23 mouse cellular contexts compared by ENCODE assay signal in genomic region chr4:106498471-106498844, GRCm38 (mm10). TPM values are rescaled to one million over a fixed set of nuclear protein-coding genes. Genes with fewer than 3 reads are reported as not detected.
DNase-seq lines count a peak whose midpoint lies in the region; ATAC-seq and TF ChIP-seq lines count a peak whose summit lies in the region.
"Had no signal": no experiment of that assay in that cellular context is flagged by ENCODE, and none has a peak within 500 bp of the region (broad histone marks: within the 10 kb centered on the region; RNA-seq: fewer than 3 reads in every experiment).

No protein-coding gene starts in this region.

- no peak for TF ChIP-seq CTCF in layer of hippocampus, adult 2 months (conservative IDR thresholded peaks at IDR 0.05)
- TF ChIP-seq CTCF in thymus, adult 2 months (IDR thresholded peaks at IDR 0.05; ENCODE audit: borderline replicate concordance, control insufficient read depth, extremely low read depth, insufficient read depth, low read length, poor library complexity) = no peak

- WGBS in neural tube, embryonic 13.5 days = 34% methylated on average over 3 of the region's 3 CpGs
- whole genome bisulfite sequencing in hindbrain, embryonic 13.5 days = 34% methylated on average over 3 of the region's 3 CpGs
- WGBS in thymus, adult 2 months = 25% methylated on average over 3 of the region's 3 CpGs

- DNase-seq in layer of hippocampus, adult 2 months (ENCODE audit: low spot score in 2 of 2) = no peak
- no peak for DNase-seq in layer of hippocampus, adult 18-20 months (ENCODE audit: low spot score in 2 of 2)
- no peak for DNase-seq in neural tube, embryonic 10.5 days (ENCODE audit: extremely low spot score, low spot score)
- DNase-seq in thymus, adult 2 months = no peak
- no peak for DNase-seq in gastrocnemius, postnatal 4 days (ENCODE audit: low spot score in 2 of 2)
- DNase-seq: adrenal gland, adult 2 months; cerebellum, adult 2 months; cerebellum, postnatal 36 days; gastrocnemius, postnatal 25 days; heart, postnatal 10 days; kidney, adult 18-20 months; liver, postnatal 0 days; right cerebral cortex, postnatal 14 days had no signal

- H3K27me3 ChIP-seq in neural tube, embryonic 13.5 days = no peaks in the 10 kb centered on the region
- no peaks in the 10 kb centered on the region for H3K27me3 ChIP-seq in hindbrain, embryonic 13.5 days
- H3K27me3 ChIP-seq in thymus, adult 2 months (ENCODE audit: control insufficient read depth, insufficient read depth, low read length) = no peaks in the 10 kb centered on the region
- H3K27me3 ChIP-seq: forebrain, embryonic 15.5 days had no signal

- H3K4me3 ChIP-seq in layer of hippocampus, adult 2 months = no peak overlapping the region
- no peak overlapping the region for H3K4me3 ChIP-seq in neural tube, embryonic 13.5 days
- no peak overlapping the region for H3K4me3 ChIP-seq in hindbrain, embryonic 13.5 days
- no peak overlapping the region for H3K4me3 ChIP-seq in thymus, adult 2 months (ENCODE audit: control insufficient read depth, insufficient read depth, low read length)
- H3K4me3 ChIP-seq: forebrain, embryonic 15.5 days had no signal

- no peak for TF ChIP-seq POLR2A in thymus, adult 2 months (IDR thresholded peaks at IDR 0.05; ENCODE audit: control insufficient read depth, extremely low read depth, insufficient read depth, low read length, poor library complexity)

- H3K9ac ChIP-seq in neural tube, embryonic 13.5 days = no peak overlapping the region
- H3K9ac ChIP-seq in hindbrain, embryonic 13.5 days = no peak overlapping the region
- H3K9ac ChIP-seq: forebrain, embryonic 15.5 days; liver, postnatal 0 days had no signal

- H3K9me3 ChIP-seq in neural tube, embryonic 13.5 days = no peaks in the 10 kb centered on the region
- H3K9me3 ChIP-seq in hindbrain, embryonic 13.5 days = no peaks in the 10 kb centered on the region
- H3K9me3 ChIP-seq: forebrain, embryonic 15.5 days had no signal

- peaks cover 17% of the 10 kb centered on the region for H3K4me1 ChIP-seq in neural tube, embryonic 13.5 days (replicated peaks)
- H3K4me1 ChIP-seq in hindbrain, embryonic 13.5 days (replicated peaks) = peaks cover 19% of the 10 kb centered on the region
- H3K4me1 ChIP-seq in thymus, adult 2 months (replicated peaks; ENCODE audit: control insufficient read depth, insufficient read depth, low read length) = peaks cover 7% of the 10 kb centered on the region; the same call in 1 of the 2 replicates

- no peak overlapping the region for H3K4me2 ChIP-seq in neural tube, embryonic 13.5 days
- no peak overlapping the region for H3K4me2 ChIP-seq in hindbrain, embryonic 13.5 days
- H3K4me2 ChIP-seq: forebrain, embryonic 15.5 days; heart, embryonic 11.5 days had no signal

- peak overlapping the region; percentile 86; the same call in 1 of the 2 replicates for H3K27ac ChIP-seq in layer of hippocampus, adult 2 months
- H3K27ac ChIP-seq in neural tube, embryonic 13.5 days (replicated peaks) = no peak overlapping the region
- no peak overlapping the region for H3K27ac ChIP-seq in hindbrain, embryonic 13.5 days
- H3K27ac ChIP-seq in thymus, adult 2 months (ENCODE audit: control insufficient read depth, insufficient read depth, low read length) = no peak overlapping the region
- H3K27ac ChIP-seq: forebrain, embryonic 15.5 days had no signal

- no peaks in the 10 kb centered on the region for H3K36me3 ChIP-seq in neural tube, embryonic 13.5 days
- no peaks in the 10 kb centered on the region for H3K36me3 ChIP-seq in hindbrain, embryonic 13.5 days
- H3K36me3 ChIP-seq in thymus, adult 2 months (ENCODE audit: control insufficient read depth, insufficient read depth, low read length) = no peaks in the 10 kb centered on the region
- H3K36me3 ChIP-seq: forebrain, embryonic 15.5 days had no signal

- ATAC-seq in neural tube, embryonic 13.5 days (ENCODE audit: low read depth) = peak; percentile 34; the same call in 1 of the 2 replicates
- 0 out of 2 replicates have a peak, but pooled peaks have one; percentile 12 for ATAC-seq in hindbrain, embryonic 13.5 days (ENCODE audit: low FRiP score)
- ATAC-seq: forebrain, embryonic 15.5 days; liver, postnatal 0 days had no signal

RNA-seq across cellular contexts. Expression of gene Bsnd, which starts 6.4 kb away (rescaled TPM):
- not detected for total RNA-seq in layer of hippocampus, adult 2 months (2021)
- not detected for total RNA-seq in layer of hippocampus, adult 18-20 months (2021)
- polyA plus RNA-seq in neural tube, embryonic 13.5 days (2015; fragmentation: Nextera tagmentation; extraction: Ambion mirVana) = not detected in 2 replicates
- not detected in 2 replicates for polyA plus RNA-seq in hindbrain, embryonic 13.5 days (2015; fragmentation: Nextera tagmentation; extraction: Ambion mirVana)
- 0.10 and 0.28 TPM in 2 replicates for polyA plus RNA-seq in thymus, adult 2 months (2012; rRNA removed)
- under 1 TPM; 0.18 to 0.25 TPM for total RNA-seq in gastrocnemius, postnatal 4 days (2021)
- total RNA-seq: adrenal gland, adult 2 months; gastrocnemius, postnatal 25 days; heart, postnatal 10 days; layer of hippocampus, postnatal 25 days; left cerebral cortex, postnatal 25 days; liver, adult 2 months; neutrophil, adult 5-6 weeks had no signal
- polyA plus RNA-seq: forebrain, embryonic 15.5 days; heart, embryonic 11.5 days; large intestine, adult 2 months; liver, adult 2 months; liver, postnatal 0 days; stomach, embryonic 14.5 days had no signal

RNA-seq across cellular contexts. Expression of gene Pcsk9, which starts 34.3 kb away (rescaled TPM):
- under 1 TPM; 0.10 TPM for total RNA-seq in layer of hippocampus, adult 2 months (2021)
- under 1 TPM in 1 of 2 experiments, not detected in 1; 0.12 TPM for total RNA-seq in layer of hippocampus, adult 18-20 months (2021)
- 0.34 and 0.36 TPM in 2 replicates for polyA plus RNA-seq in neural tube, embryonic 13.5 days (2015; fragmentation: Nextera tagmentation; extraction: Ambion mirVana)
- polyA plus RNA-seq in hindbrain, embryonic 13.5 days (2015; fragmentation: Nextera tagmentation; extraction: Ambion mirVana) = 1.3 and 1.6 TPM in 2 replicates
- polyA plus RNA-seq in thymus, adult 2 months (2012; rRNA removed) = 1.1 and 1.7 TPM in 2 replicates
- under 1 TPM; 0.66 to 0.70 TPM for total RNA-seq in gastrocnemius, postnatal 4 days (2021)
- total RNA-seq: heart, postnatal 10 days had no signal
